Mouse (Mus musculus) induced T-regulatory cell, adult 2 months (primary cell): ENCODE measurements around the gene Atp2a1.
"Not testable (repeated sequence)": the region's sequence is repeated elsewhere in the genome, so short reads cannot be mapped to it uniquely, and the experiment has no call there.

Source experiments
- DNase-seq: peaks from one replicate; pipeline ENCODE4 v3.0.0-alpha.2; 2012; ENCODE audit warnings: low read depth

The Atp2a1 gene

GRCm38 (mm10) chr7:126411061-126411460 is 51.8 kb downstream of the Atp2a1 start:
- DNase-seq: no peak

GRCm38 (mm10) chr7:126408686-126409085 is 54.2 kb downstream of the Atp2a1 start:
- no peak for DNase-seq

GRCm38 (mm10) chr7:126402518-126402917 is 60.4 kb downstream of the Atp2a1 start:
- DNase-seq: not testable (repeated sequence)

- DNase-seq: peak; percentile 95
Observed at GRCm38 (mm10) chr7:126399548-126399947, 63.4 kb downstream of the Atp2a1 start.

GRCm38 (mm10) chr7:126397822-126398221 is 65.1 kb downstream of the Atp2a1 start:
- DNase-seq: no peak

- no peak for DNase-seq
Observed at GRCm38 (mm10) chr7:126397221-126397620, 65.7 kb downstream of the Atp2a1 start.

- peak; percentile 100 for DNase-seq
Observed at GRCm38 (mm10) chr7:126396298-126397119, 66.4 kb downstream of the Atp2a1 start, which contains the start of gene Nfatc2ip. Nfatc2ip (minus strand) TSS chr7:126396737.
